Mouse (Mus musculus): ENCODE measurements around the gene Mtus2. TPM values are rescaled to one million over a fixed set of nuclear protein-coding genes. Genes with fewer than 3 reads are reported as not detected.
A peak's percentile ranks its signal among the peaks of the same experiment; 100 is the strongest.

The Mtus2 gene
- polyA plus RNA-seq, 1 experiment from 2014 or later: 53.9 TPM

DNA sequence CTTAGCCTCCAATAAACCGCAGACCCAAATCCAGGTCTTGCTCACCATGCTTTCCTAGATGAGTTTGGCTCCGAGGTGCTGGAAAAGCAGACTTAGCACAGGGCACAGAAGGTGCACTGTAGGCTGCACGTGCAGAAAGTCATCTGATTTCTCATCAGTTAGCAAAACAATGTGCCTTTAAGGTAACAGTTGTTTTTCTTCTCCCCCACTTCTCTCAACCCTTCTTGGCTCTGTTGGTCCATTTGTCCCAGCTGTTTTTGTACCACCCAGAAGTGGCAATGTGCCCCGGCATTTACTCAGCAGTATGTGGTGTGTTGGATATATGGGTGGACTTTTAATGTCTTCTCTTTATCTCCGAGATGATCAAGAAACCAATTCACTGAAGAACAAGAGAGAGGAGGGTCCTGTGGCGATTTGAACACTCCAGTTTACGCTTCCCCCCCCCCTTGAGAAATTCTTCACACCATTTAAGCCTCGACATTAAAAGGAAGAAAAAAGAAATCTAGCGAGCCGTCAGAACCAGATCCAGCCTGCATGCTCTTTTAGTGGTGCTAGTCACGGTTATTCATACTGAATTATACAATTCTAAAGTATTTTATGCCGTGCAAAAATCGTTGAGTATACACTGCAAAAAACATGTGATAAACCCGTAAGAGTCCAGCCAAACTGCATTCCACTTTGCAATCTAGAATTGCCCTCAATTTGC, 194.9 kb downstream of the Mtus2 start:
- WGBS: 33% methylated on average over 14 of the region's 14 CpGs
- Histone ChIP-seq H3K9me3 (ENCODE audit: control insufficient read depth, low read length) (no peaks in the 10 kb centered on the region), H3K36me3 (ENCODE audit: control insufficient read depth, insufficient read depth, low read length) (no peaks in the 10 kb centered on the region), H3K27me3 (ENCODE audit: control insufficient read depth, insufficient read depth, low read length) (no peaks in the 10 kb centered on the region), H3K4me1 (ENCODE audit: control insufficient read depth, insufficient read depth, low read length) (peaks cover 28% of the 10 kb centered on the region), H3K4me3 (ENCODE audit: low read depth, low read length) (no peak overlapping the region), H3K9ac (replicated peaks; ENCODE audit: low read depth, low read length) (no peak overlapping the region), H3K4me2 (ENCODE audit: low read depth, low read length) (peak overlapping the region; percentile 31), H3K27ac (ENCODE audit: low read depth, low read length) (peak overlapping the region; percentile 68)
- peak; percentile 5; the same call in 1 of the 2 replicates for ATAC-seq (ENCODE audit: low read depth)

DNA sequence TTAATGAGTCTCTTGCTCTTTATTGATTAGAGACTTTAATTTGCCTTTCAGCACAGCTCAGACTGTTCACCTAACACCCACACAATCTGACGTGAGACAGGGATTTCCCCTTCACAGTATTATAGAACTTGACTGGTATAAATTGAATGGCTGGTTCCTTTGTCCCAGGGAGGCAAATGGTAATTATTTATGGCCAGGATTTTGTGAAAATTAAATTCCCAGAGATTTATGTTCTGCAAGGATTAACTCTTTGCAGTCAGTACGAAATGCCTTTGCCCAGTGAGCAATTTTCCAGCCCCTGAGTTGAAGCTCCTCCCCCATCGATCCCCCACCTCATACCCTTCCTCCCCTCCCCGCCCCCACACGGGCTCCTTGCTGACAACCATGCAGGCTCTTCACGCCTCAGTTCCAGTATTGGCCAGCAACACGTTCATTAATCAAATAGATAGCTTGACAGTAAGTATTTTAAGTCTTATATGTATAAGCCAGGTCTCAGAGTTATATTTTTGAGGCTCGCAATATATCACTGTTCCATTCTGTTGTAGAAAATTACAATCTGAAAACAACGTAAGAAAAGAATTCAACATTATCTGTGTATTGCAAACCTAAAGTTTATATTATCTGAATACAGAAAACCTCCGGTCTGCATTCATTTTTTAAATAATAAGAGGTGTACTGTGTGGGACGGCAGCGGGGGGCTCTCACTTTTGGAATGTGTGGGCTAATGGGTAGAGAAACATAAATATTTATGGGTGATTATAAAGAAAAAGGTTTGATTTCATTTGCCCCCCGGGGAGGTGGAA, 195.7 kb downstream of the Mtus2 start:
- H3K9me3 ChIP-seq (ENCODE audit: control insufficient read depth, low read length): no peaks in the 10 kb centered on the region
- peak overlapping the region; percentile 80 for H3K27ac ChIP-seq (ENCODE audit: low read depth, low read length)
- H3K36me3 ChIP-seq (ENCODE audit: control insufficient read depth, insufficient read depth, low read length): no peaks in the 10 kb centered on the region
- WGBS: 27% methylated on average over 13 of the region's 13 CpGs
- H3K27me3 ChIP-seq (ENCODE audit: control insufficient read depth, insufficient read depth, low read length): no peaks in the 10 kb centered on the region
- ATAC-seq (ENCODE audit: low read depth): peak; percentile 77
- peaks cover 28% of the 10 kb centered on the region for H3K4me1 ChIP-seq (ENCODE audit: control insufficient read depth, insufficient read depth, low read length)
- H3K9ac ChIP-seq (replicated peaks; ENCODE audit: low read depth, low read length): no peak overlapping the region
- peak overlapping the region; percentile 31 for H3K4me2 ChIP-seq (ENCODE audit: low read depth, low read length)
- no peak overlapping the region for H3K4me3 ChIP-seq (ENCODE audit: low read depth, low read length)

DNA sequence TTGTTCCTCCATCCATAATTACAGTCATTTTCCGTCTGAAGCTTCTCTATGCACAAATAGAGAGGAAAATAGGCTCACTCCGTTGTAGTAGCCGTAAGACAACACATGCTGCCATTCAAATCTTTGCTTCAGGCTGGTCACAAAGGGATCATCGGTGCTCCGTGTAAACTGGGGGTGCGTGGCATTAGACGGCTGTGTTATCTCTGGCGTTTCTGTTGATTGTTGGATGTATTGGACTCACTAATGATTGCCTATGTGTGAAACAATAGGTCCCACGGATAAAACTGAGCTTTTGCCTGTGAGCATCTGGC, 196.2 kb downstream of the Mtus2 start:
- peak; percentile 36; the same call in 1 of the 2 replicates for ATAC-seq (ENCODE audit: low read depth)
- Histone ChIP-seq H3K4me1 (ENCODE audit: control insufficient read depth, insufficient read depth, low read length) (peaks cover 28% of the 10 kb centered on the region), H3K9ac (replicated peaks; ENCODE audit: low read depth, low read length) (no peak overlapping the region; the same call in 1 of the 2 replicates)

DNA sequence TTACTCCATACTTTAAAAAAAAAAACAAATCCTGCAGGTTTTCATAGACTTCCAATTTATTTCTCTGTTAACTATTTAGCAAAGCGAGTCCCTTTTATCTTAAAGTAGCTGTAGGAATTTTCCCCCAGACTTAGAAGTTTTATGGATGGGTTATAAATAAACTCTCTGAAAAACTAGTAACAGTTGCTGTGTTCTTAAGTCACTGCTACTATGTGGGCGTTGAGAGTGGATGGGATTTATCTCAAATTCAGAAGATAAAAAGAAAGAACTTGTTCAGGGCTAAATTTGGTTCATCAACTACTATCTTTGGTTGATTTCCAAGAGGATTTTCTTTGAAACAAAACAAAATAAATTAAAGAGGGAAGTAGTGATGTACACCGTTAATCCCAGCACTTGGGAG, 197.6 kb downstream of the Mtus2 start:
- Histone ChIP-seq H3K27ac (ENCODE audit: low read depth, low read length) (no peak overlapping the region), H3K9ac (replicated peaks; ENCODE audit: low read depth, low read length) (no peak overlapping the region), H3K4me2 (ENCODE audit: low read depth, low read length) (no peak overlapping the region), H3K27me3 (ENCODE audit: control insufficient read depth, insufficient read depth, low read length) (no peaks in the 10 kb centered on the region), H3K4me1 (ENCODE audit: control insufficient read depth, insufficient read depth, low read length) (peaks cover 30% of the 10 kb centered on the region), H3K4me3 (ENCODE audit: low read depth, low read length) (no peak overlapping the region), H3K36me3 (ENCODE audit: control insufficient read depth, insufficient read depth, low read length) (no peaks in the 10 kb centered on the region), H3K9me3 (ENCODE audit: control insufficient read depth, low read length) (no peaks in the 10 kb centered on the region)
- 93% methylated on average over 3 of the region's 3 CpGs for WGBS
- no peak for ATAC-seq (ENCODE audit: low read depth)

More for the DNA sequence above, 196.2 kb downstream of the Mtus2 start:
- Histone ChIP-seq H3K9me3 (ENCODE audit: control insufficient read depth, low read length) (no peaks in the 10 kb centered on the region), H3K36me3 (ENCODE audit: control insufficient read depth, insufficient read depth, low read length) (no peaks in the 10 kb centered on the region), H3K27ac (ENCODE audit: low read depth, low read length) (peak overlapping the region; percentile 80), H3K27me3 (ENCODE audit: control insufficient read depth, insufficient read depth, low read length) (no peaks in the 10 kb centered on the region), H3K4me3 (ENCODE audit: low read depth, low read length) (no peak overlapping the region), H3K4me2 (ENCODE audit: low read depth, low read length) (peak overlapping the region; percentile 31; the same call in 1 of the 2 replicates)
- WGBS: 32% methylated on average over 9 of the region's 9 CpGs

DNA sequence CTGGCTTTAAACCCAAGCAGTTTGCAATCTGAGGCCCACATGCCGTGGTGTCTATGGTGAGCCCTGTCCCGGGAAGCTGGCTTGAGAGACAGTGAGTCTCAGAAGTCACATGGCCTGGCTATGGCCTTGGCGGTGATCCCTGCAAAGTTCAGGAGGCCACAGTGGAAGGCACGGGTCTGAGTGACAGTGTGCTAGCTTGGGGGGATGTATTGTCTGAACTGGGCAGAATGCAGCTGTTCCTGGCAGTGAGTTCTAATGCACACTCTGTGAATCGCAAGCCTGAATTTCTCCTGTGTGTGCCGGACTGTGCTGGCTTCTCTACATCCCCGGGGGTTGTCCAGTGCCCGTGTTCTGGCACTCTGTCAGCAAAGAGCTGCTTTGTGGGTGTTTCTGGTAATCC, 202.2 kb downstream of the Mtus2 start:
- H3K9ac ChIP-seq (replicated peaks; ENCODE audit: low read depth, low read length): no peak overlapping the region
- H3K27me3 ChIP-seq (ENCODE audit: control insufficient read depth, insufficient read depth, low read length): no peaks in the 10 kb centered on the region
- H3K27ac ChIP-seq (ENCODE audit: low read depth, low read length): no peak overlapping the region
- H3K9me3 ChIP-seq (ENCODE audit: control insufficient read depth, low read length): no peaks in the 10 kb centered on the region
- no peak; the same call in 1 of the 2 replicates for ATAC-seq (ENCODE audit: low read depth)
- H3K36me3 ChIP-seq (ENCODE audit: control insufficient read depth, insufficient read depth, low read length): no peaks in the 10 kb centered on the region
- 55% methylated on average over 8 of the region's 8 CpGs for WGBS
- peaks cover 11% of the 10 kb centered on the region for H3K4me1 ChIP-seq (ENCODE audit: control insufficient read depth, insufficient read depth, low read length)
- H3K4me2 ChIP-seq (ENCODE audit: low read depth, low read length): no peak overlapping the region
- no peak overlapping the region for H3K4me3 ChIP-seq (ENCODE audit: low read depth, low read length)

DNA sequence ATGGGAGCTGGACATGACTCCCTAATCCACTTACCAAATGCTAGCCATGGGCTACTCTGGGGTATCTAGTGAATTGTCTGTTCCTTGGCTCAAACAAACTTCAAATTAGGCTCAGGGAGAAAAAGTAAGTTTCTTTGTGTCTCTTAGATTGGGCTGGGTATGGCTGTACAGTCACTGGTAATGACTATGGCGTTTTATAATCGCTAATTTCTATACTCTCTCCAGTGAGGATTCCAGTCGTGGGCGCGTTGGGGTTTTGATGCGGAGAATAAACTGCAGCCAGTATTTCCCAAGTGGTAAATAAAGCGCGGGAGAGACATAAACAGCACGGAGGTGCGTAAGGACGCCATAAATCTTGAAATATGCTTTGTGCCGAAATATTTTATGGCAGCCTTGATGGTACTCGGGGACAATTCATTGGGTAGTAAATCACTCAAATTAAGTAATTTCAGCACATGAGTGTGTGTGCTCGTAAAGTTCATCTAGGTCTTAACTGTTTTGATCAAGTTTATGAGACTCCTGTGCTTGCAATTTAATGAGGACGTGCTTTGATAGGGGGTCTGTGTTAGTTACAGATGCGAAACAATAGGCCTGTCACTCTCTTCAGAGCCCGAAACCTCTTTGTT, 203.5 kb downstream of the Mtus2 start:
- peak; percentile 83 for ATAC-seq (ENCODE audit: low read depth)

DNA sequence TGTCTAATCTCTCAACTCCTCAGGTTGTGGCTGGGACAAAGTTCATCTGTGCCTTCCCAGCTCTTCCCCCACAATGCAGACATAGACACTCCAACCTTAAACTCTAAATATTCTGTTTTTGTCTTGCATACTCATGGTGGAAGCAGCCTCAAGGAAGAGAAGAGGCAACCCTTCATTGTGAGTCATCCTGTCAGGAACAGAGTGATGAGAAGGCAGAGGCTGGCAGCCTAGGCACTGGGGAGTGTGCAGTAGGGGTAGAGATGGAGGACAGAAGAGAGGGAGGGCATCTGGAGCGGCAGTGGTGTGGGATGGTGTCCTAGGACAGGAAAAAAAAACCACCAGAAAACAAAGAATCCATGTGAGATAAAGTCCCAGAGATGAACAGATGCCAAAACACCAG, 208.0 kb downstream of the Mtus2 start:
- Histone ChIP-seq H3K4me1 (ENCODE audit: control insufficient read depth, insufficient read depth, low read length) (peaks cover 7% of the 10 kb centered on the region), H3K36me3 (ENCODE audit: control insufficient read depth, insufficient read depth, low read length) (no peaks in the 10 kb centered on the region), H3K9ac (replicated peaks; ENCODE audit: low read depth, low read length) (no peak overlapping the region), H3K27ac (ENCODE audit: low read depth, low read length) (no peak overlapping the region), H3K9me3 (ENCODE audit: control insufficient read depth, low read length) (no peaks in the 10 kb centered on the region), H3K4me2 (ENCODE audit: low read depth, low read length) (no peak overlapping the region), H3K4me3 (ENCODE audit: low read depth, low read length) (no peak overlapping the region), H3K27me3 (ENCODE audit: control insufficient read depth, insufficient read depth, low read length) (no peaks in the 10 kb centered on the region)
- WGBS: 62% methylated on average over 1 of the region's 1 CpGs
- ATAC-seq (ENCODE audit: low read depth): no peak

More for the DNA sequence above, 203.5 kb downstream of the Mtus2 start:
- Histone ChIP-seq H3K4me1 (ENCODE audit: control insufficient read depth, insufficient read depth, low read length) (peaks cover 11% of the 10 kb centered on the region), H3K36me3 (ENCODE audit: control insufficient read depth, insufficient read depth, low read length) (no peaks in the 10 kb centered on the region), H3K27ac (ENCODE audit: low read depth, low read length) (peak overlapping the region; percentile 28; the same call in 1 of the 2 replicates), H3K4me2 (ENCODE audit: low read depth, low read length) (no peak overlapping the region), H3K4me3 (ENCODE audit: low read depth, low read length) (no peak overlapping the region), H3K9ac (replicated peaks; ENCODE audit: low read depth, low read length) (no peak overlapping the region), H3K9me3 (ENCODE audit: control insufficient read depth, low read length) (no peaks in the 10 kb centered on the region), H3K27me3 (ENCODE audit: control insufficient read depth, insufficient read depth, low read length) (no peaks in the 10 kb centered on the region)
- 27% methylated on average over 17 of the region's 17 CpGs for WGBS

DNA sequence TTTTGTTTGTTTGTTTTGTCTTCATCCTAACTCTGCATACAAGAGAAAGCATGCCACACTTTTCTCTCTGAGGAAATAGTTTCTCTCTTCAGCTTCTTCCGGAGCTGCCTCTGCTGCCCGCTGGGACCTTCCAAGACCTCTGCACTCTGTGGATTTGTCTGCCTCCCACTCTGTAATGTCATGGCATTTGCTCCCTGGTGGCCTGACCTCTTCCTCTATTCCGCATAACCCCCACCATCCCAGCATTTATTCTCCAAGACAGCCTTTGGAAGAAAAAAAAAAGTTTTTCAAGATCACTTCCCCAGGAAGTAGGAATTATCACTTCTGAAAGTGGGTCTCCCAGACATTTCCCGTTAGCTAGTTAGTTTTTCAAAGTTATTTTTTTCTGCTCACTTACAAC, 218.0 kb downstream of the Mtus2 start:
- Histone ChIP-seq H3K36me3 (ENCODE audit: control insufficient read depth, insufficient read depth, low read length) (no peaks in the 10 kb centered on the region), H3K9me3 (ENCODE audit: control insufficient read depth, low read length) (no peaks in the 10 kb centered on the region; the same call in 1 of the 2 replicates), H3K9ac (replicated peaks; ENCODE audit: low read depth, low read length) (no peak overlapping the region), H3K27ac (ENCODE audit: low read depth, low read length) (no peak overlapping the region), H3K4me1 (ENCODE audit: control insufficient read depth, insufficient read depth, low read length) (no peaks in the 10 kb centered on the region), H3K4me3 (ENCODE audit: low read depth, low read length) (no peak overlapping the region), H3K4me2 (ENCODE audit: low read depth, low read length) (no peak overlapping the region), H3K27me3 (ENCODE audit: control insufficient read depth, insufficient read depth, low read length) (no peaks in the 10 kb centered on the region)
- WGBS: 53% methylated on average over 4 of the region's 4 CpGs
- no peak for ATAC-seq (ENCODE audit: low read depth)

Measured in neural tube, embryonic 14.5 days (tissue).